Mouse (Mus musculus) urinary bladder, postnatal 10 days (tissue): Measurements from ENCODE around the gene Hey2.

Experiments
- DNase-seq: peaks from one replicate; pipeline ENCODE4 v3.0.0; 2022; ENCODE audit warnings: low spot score

Gene Hey2

GRCm38 (mm10) chr10:30791016-30791415, 51.6 kb downstream of the Hey2 start:
- no peak for DNase-seq

GRCm38 (mm10) chr10:30789521-30789920, 53.1 kb downstream of the Hey2 start:
- no peak for DNase-seq

GRCm38 (mm10) chr10:30788340-30788721, 54.3 kb downstream of the Hey2 start:
- no peak for DNase-seq

- DNase-seq: no peak
Measured at GRCm38 (mm10) chr10:30787684-30788339, 54.8 kb downstream of the Hey2 start.

GRCm38 (mm10) chr10:30786103-30786754, 56.4 kb downstream of the Hey2 start:
- DNase-seq: no peak
